In the genomic region with DNA sequence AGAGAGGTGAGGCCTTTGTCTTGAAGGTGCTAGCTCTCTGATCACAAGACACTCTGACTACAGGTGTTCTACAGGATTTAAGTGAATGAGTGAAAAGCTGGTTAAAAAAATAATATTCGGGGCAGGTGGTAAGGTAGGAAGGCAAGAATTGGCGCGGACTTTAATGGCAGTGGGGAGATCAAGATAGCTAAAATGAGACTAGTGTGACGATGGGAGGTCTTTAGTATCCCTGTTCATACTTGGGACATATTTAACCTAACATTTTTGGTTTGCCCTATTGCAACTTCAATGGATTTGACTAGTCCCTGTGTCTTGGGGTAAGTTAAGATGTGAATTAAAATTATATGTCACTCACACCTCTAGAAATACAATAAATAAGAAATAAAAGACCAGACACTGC, we compare ENCODE assay signal across 8 mouse cellular contexts. TPM values are rescaled to one million over a fixed set of nuclear protein-coding genes. Genes with fewer than 3 reads are reported as not detected.
A peak's percentile ranks its signal among the peaks of the same experiment; 100 is the strongest.
DNase-seq lines count a peak whose midpoint lies in the region; ATAC-seq and TF ChIP-seq lines count a peak whose summit lies in the region.

No protein-coding gene starts in this region.

- peak overlapping the region; percentile 43 for H3K9ac ChIP-seq in neural tube, embryonic 11.5 days (ENCODE audit: low read length)
- no peak overlapping the region for H3K9ac ChIP-seq in limb, embryonic 14.5 days (ENCODE audit: low read depth, low read length, severe bottlenecking)

- no peak for ATAC-seq in neural tube, embryonic 11.5 days (ENCODE audit: insufficient read depth, low FRiP score, low TSS enrichment)
- ATAC-seq in limb, embryonic 14.5 days (ENCODE audit: low FRiP score, low read depth), result no peak

- H3K9me3 ChIP-seq in neural tube, embryonic 11.5 days (ENCODE audit: control insufficient read depth, low read length), result no peaks in the 10 kb centered on the region
- H3K9me3 ChIP-seq in limb, embryonic 14.5 days (ENCODE audit: control insufficient read depth, low read length), result no peaks in the 10 kb centered on the region

- H3K4me2 ChIP-seq in neural tube, embryonic 11.5 days (ENCODE audit: low read depth), result peak overlapping the region; percentile 38
- peak overlapping the region; percentile 44 for H3K4me2 ChIP-seq in limb, embryonic 14.5 days (replicated peaks; ENCODE audit: low read depth, low read length, severe bottlenecking)

- H3K27ac ChIP-seq in neural tube, embryonic 11.5 days (ENCODE audit: low read depth, low read length), result no peak overlapping the region
- H3K27ac ChIP-seq in limb, embryonic 14.5 days (replicated peaks; ENCODE audit: low read depth, low read length), result no peak overlapping the region

- peak; percentile 68 for DNase-seq in cerebellum, adult 9-10 months
- no peak for DNase-seq in cerebellum, postnatal 4 days (ENCODE audit: low spot score in 2 of 2)
- DNase-seq in neural tube, embryonic 11.5 days (ENCODE audit: low spot score), result no peak
- no peak for DNase-seq in neural tube, embryonic 10.5 days (ENCODE audit: extremely low spot score, low spot score)
- DNase-seq in limb, embryonic 14.5 days (ENCODE audit: low spot score), result no peak
- DNase-seq in embryo, embryonic 11 days, result no peak
- no peak for DNase-seq in right cerebral cortex, postnatal 4 days
- no peak for DNase-seq in kidney, postnatal 4 days

- no peak for TF ChIP-seq POLR2A in limb, embryonic 14.5 days (IDR thresholded peaks at IDR 0.05; ENCODE audit: borderline replicate concordance, extremely low read depth, insufficient read depth, insufficient read length)

- WGBS in neural tube, embryonic 11.5 days, result 46% methylated on average over 4 of the region's 4 CpGs
- 48% methylated on average over 4 of the region's 4 CpGs for WGBS in limb, embryonic 14.5 days

- peaks cover 5% of the 10 kb centered on the region for H3K36me3 ChIP-seq in neural tube, embryonic 11.5 days (ENCODE audit: control insufficient read depth, insufficient read depth, low read length)
- peaks cover 15% of the 10 kb centered on the region for H3K36me3 ChIP-seq in limb, embryonic 14.5 days (ENCODE audit: control insufficient read depth, insufficient read depth, low read length)

- peak overlapping the region; percentile 84 for H3K4me3 ChIP-seq in neural tube, embryonic 11.5 days (ENCODE audit: low read depth, low read length)
- H3K4me3 ChIP-seq in limb, embryonic 14.5 days (replicated peaks; ENCODE audit: low read length), result peak overlapping the region; percentile 79

- peaks cover 15% of the 10 kb centered on the region for H3K4me1 ChIP-seq in neural tube, embryonic 11.5 days (ENCODE audit: control insufficient read depth, insufficient read depth, low read length)
- peaks cover 12% of the 10 kb centered on the region for H3K4me1 ChIP-seq in limb, embryonic 14.5 days (ENCODE audit: control insufficient read depth, insufficient read depth, low read length)

- no peaks in the 10 kb centered on the region for H3K27me3 ChIP-seq in neural tube, embryonic 11.5 days (ENCODE audit: control insufficient read depth, insufficient read depth, low read length)
- H3K27me3 ChIP-seq in limb, embryonic 14.5 days (ENCODE audit: control insufficient read depth, insufficient read depth, low read length), result no peaks in the 10 kb centered on the region

RNA-seq across cellular contexts. Expression of a gene that starts 0.8 kb away (rescaled TPM):
- polyA plus RNA-seq in neural tube, embryonic 11.5 days (2014; fragmentation: Nextera tagmentation; extraction: Ambion mirVana), result 66.2 and 74.2 TPM in 2 replicates
- 218 and 324 TPM in 2 replicates for polyA plus RNA-seq in limb, embryonic 14.5 days (2012; rRNA removed)
- 76.4 and 89.7 TPM in 2 replicates for polyA plus RNA-seq in limb, embryonic 14.5 days (2014; fragmentation: Nextera tagmentation; extraction: Ambion mirVana)

RNA-seq across cellular contexts. Expression of a gene that starts 3.0 kb away (rescaled TPM):
- 0.45 and 0.58 TPM in 2 replicates for polyA plus RNA-seq in neural tube, embryonic 11.5 days (2014; fragmentation: Nextera tagmentation; extraction: Ambion mirVana)
- 0.50 and 0.79 TPM in 2 replicates for polyA plus RNA-seq in limb, embryonic 14.5 days (2012; rRNA removed)
- 0.23 and 0.66 TPM in 2 replicates for polyA plus RNA-seq in limb, embryonic 14.5 days (2014; fragmentation: Nextera tagmentation; extraction: Ambion mirVana)

RNA-seq across cellular contexts. Expression of a gene that starts 14.5 kb away (rescaled TPM):
- 10.6 and 11.1 TPM in 2 replicates for polyA plus RNA-seq in neural tube, embryonic 11.5 days (2014; fragmentation: Nextera tagmentation; extraction: Ambion mirVana)
- polyA plus RNA-seq in limb, embryonic 14.5 days (2012; rRNA removed), result 5.9 and 7.9 TPM in 2 replicates
- polyA plus RNA-seq in limb, embryonic 14.5 days (2014; fragmentation: Nextera tagmentation; extraction: Ambion mirVana), result 0.85 and 1.6 TPM in 2 replicates

RNA-seq across cellular contexts. Expression of a gene that starts 27.1 kb away (rescaled TPM):
- 0.41 TPM in 2 replicates for polyA plus RNA-seq in neural tube, embryonic 11.5 days (2014; fragmentation: Nextera tagmentation; extraction: Ambion mirVana)
- polyA plus RNA-seq in limb, embryonic 14.5 days (2012; rRNA removed), result 3.7 and 3.8 TPM in 2 replicates
- 3.4 and 3.8 TPM in 2 replicates for polyA plus RNA-seq in limb, embryonic 14.5 days (2014; fragmentation: Nextera tagmentation; extraction: Ambion mirVana)

RNA-seq across cellular contexts. Expression of a gene that starts 41.5 kb away (rescaled TPM):
- polyA plus RNA-seq in neural tube, embryonic 11.5 days (2014; fragmentation: Nextera tagmentation; extraction: Ambion mirVana), result 16.8 TPM in 2 replicates
- 38.1 and 56.4 TPM in 2 replicates for polyA plus RNA-seq in limb, embryonic 14.5 days (2012; rRNA removed)
- 97.3 and 98.9 TPM in 2 replicates for polyA plus RNA-seq in limb, embryonic 14.5 days (2014; fragmentation: Nextera tagmentation; extraction: Ambion mirVana)
